Mouse (Mus musculus) midbrain, embryonic 14.5 days (tissue): ENCODE data around the gene Dlgap4. TPM values are rescaled to one million over a fixed set of nuclear protein-coding genes. Genes with fewer than 3 reads are reported as not detected.
A peak's percentile ranks its signal among the peaks of the same experiment; 100 is the strongest.
"Not testable (repeated sequence)": the region's sequence is repeated elsewhere in the genome, so short reads cannot be mapped to it uniquely, and the experiment has no call there.

ENCODE experiments used
- ATAC-seq: fragments of 200-750 bp; cut with Nextera tagmentation; 2 replicates; pipeline ENCODE4 v1.8.0; 2017; ENCODE audit warnings: moderate number of reproducible peaks, moderate library complexity; ENCODE audit not compliant: low FRiP score, low TSS enrichment
- DNase-seq: peaks from one replicate; pipeline ENCODE4 v3.0.0-alpha.2; 2015
- H3K27ac ChIP-seq: fragments of 300-500 bp; sonication (generic); replicated peaks from 2 replicates; pipeline ENCODE4 v1.5.1; 2014; ENCODE audit warnings: mild to moderate bottlenecking, low read depth, low read length, moderate library complexity
- H3K27me3 ChIP-seq: fragments of 300-500 bp; sonication (generic); 2 replicates; pipeline ENCODE4 v1.6.1; 2014; ENCODE audit warnings: low read length, control low read depth, mixed read lengths; ENCODE audit not compliant: control insufficient read depth, insufficient read depth
- H3K36me3 ChIP-seq: fragments of 300-500 bp; sonication (generic); 2 replicates; pipeline ENCODE4 v1.6.1; 2014; ENCODE audit warnings: low read length, control low read depth; ENCODE audit not compliant: control insufficient read depth, insufficient read depth
- H3K4me1 ChIP-seq: fragments of 300-500 bp; sonication (generic); 2 replicates; pipeline ENCODE4 v1.6.1; 2014; ENCODE audit warnings: mild to moderate bottlenecking, antibody characterized with exemption, low read length, control low read depth; ENCODE audit not compliant: control insufficient read depth, insufficient read depth
- H3K4me2 ChIP-seq: fragments of 300-500 bp; sonication (generic); 2 replicates; pipeline ENCODE4 v1.6.1; 2014; ENCODE audit warnings: mild to moderate bottlenecking, low read length, moderate library complexity
- H3K4me3 ChIP-seq: fragments of 300-500 bp; sonication (generic); replicated peaks from 2 replicates; pipeline ENCODE4 v1.5.1; 2014; ENCODE audit warnings: low read depth, low read length
- H3K9ac ChIP-seq: fragments of 300-500 bp; sonication (generic); replicated peaks from 2 replicates; pipeline ENCODE4 v1.6.1; 2014; ENCODE audit warnings: mild to moderate bottlenecking, low read length, moderate library complexity
- H3K9me3 ChIP-seq: fragments of 300-500 bp; sonication (generic); 2 replicates; pipeline ENCODE4 v1.6.1; 2016; ENCODE audit warnings: low read length, control low read depth, mixed read lengths; ENCODE audit not compliant: control insufficient read depth
- WGBS: fragments of 180-500 bp; shearing (Covaris S2); extraction: QIAGEN DNeasy Blood & Tissue Kit; methylation state at CpG from one replicate; pipeline ENCODE4 v1.1.7; 2014; 5-methylcytosine and 5-hydroxymethylcytosine counted together
- polyA plus RNA-seq: library from polyadenylated mRNA; unstranded; fragments of >200 nt; fragmentation: Nextera tagmentation; extraction: Ambion mirVana; gene quantifications from 2 replicates; pipeline ENCODE4 v1.2.1, GENCODE M21; 2014

Gene Dlgap4
- polyA plus RNA-seq, 1 experiment from 2014 or later = 272 TPM

GRCm38 (mm10) chr2:156798516-156798915 is 185.0 kb downstream of the Dlgap4 start:
- WGBS = 91% methylated on average over 1 of the region's 1 CpGs
- no peak overlapping the region for H3K4me2 ChIP-seq
- H3K36me3 ChIP-seq = no peaks in the 10 kb centered on the region
- DNase-seq (no peak), ATAC-seq (no peak)
- no peaks in the 10 kb centered on the region for H3K9me3 ChIP-seq
- no peaks in the 10 kb centered on the region for H3K4me1 ChIP-seq
- H3K9ac ChIP-seq = no peak overlapping the region
- no peaks in the 10 kb centered on the region for H3K27me3 ChIP-seq
- H3K27ac ChIP-seq = no peak overlapping the region
- H3K4me3 ChIP-seq = no peak overlapping the region

DNA sequence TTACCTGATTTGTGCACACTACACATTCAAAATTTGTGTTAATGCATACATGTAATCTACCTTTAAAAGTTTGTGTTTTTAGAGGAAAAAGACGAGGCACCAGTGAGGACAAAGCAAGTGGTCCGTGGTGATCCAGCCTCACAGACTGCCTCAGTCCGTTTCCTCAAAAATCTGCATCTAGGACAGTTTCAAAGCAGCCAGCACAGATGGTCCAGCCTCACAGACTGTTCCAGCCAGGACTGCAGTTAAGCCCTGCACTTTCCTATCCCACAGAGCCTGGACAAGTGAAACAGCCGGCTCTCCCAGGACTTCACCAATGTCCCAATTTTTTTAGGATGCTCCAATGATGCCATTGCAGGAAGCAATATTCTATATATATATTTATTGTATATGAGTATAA is 187.5 kb downstream of the Dlgap4 start:
- H3K27ac ChIP-seq = no peak overlapping the region
- 72% methylated on average over 4 of the region's 4 CpGs for WGBS
- H3K36me3 ChIP-seq = no peaks in the 10 kb centered on the region
- no peak overlapping the region for H3K4me3 ChIP-seq
- H3K27me3 ChIP-seq = no peaks in the 10 kb centered on the region
- no peak overlapping the region for H3K4me2 ChIP-seq
- no peaks in the 10 kb centered on the region for H3K9me3 ChIP-seq
- H3K9ac ChIP-seq = no peak overlapping the region
- H3K4me1 ChIP-seq = no peaks in the 10 kb centered on the region
- no peak for DNase-seq
- ATAC-seq = no peak

GRCm38 (mm10) chr2:156802116-156802515 is 188.6 kb downstream of the Dlgap4 start:
- not testable (repeated sequence) for H3K4me3 ChIP-seq, DNase-seq, H3K36me3 ChIP-seq, H3K9me3 ChIP-seq, H3K27ac ChIP-seq, H3K4me1 ChIP-seq, H3K27me3 ChIP-seq, H3K9ac ChIP-seq, H3K4me2 ChIP-seq, ATAC-seq
- WGBS = 53% methylated on average over 9 of the region's 9 CpGs

GRCm38 (mm10) chr2:156803698-156804372 is 190.3 kb downstream of the Dlgap4 start:
- Histone ChIP-seq H3K4me2 (no peak overlapping the region), H3K4me1 (no peaks in the 10 kb centered on the region), H3K27me3 (no peaks in the 10 kb centered on the region), H3K9ac (no peak overlapping the region), H3K36me3 (no peaks in the 10 kb centered on the region), H3K9me3 (no peaks in the 10 kb centered on the region), H3K27ac (no peak overlapping the region), H3K4me3 (no peak overlapping the region)
- no peak for DNase-seq
- 54% methylated on average over 4 of the region's 4 CpGs for WGBS
- no peak for ATAC-seq

GRCm38 (mm10) chr2:156804589-156804988 is 191.1 kb downstream of the Dlgap4 start:
- Histone ChIP-seq H3K4me1 (no peaks in the 10 kb centered on the region), H3K4me3 (no peak overlapping the region), H3K4me2 (no peak overlapping the region), H3K36me3 (no peaks in the 10 kb centered on the region), H3K27ac (no peak overlapping the region), H3K9ac (no peak overlapping the region), H3K27me3 (no peaks in the 10 kb centered on the region), H3K9me3 (no peaks in the 10 kb centered on the region)
- DNase-seq (no peak), ATAC-seq (no peak)
- 96% methylated on average over 4 of the region's 4 CpGs for WGBS

DNA sequence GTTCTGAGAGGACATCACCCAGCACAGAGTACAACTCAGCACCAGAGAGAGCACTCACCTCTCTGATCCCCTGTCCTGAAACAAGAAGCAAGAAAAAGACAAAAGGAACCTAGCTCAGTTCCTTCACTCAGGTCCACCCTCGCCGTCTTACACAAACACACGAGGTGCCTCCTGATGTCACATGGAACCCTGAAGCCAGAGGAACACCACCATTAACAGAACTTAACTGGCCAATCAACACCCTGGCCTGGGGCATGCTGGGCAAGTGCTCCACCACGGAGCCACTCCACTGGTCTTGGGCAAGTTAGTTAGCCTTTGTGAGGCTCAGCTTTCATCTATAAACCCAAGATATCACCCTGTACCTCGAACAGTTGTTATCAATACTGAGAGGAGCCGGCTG is 193.4 kb downstream of the Dlgap4 start:
- Histone ChIP-seq H3K9me3 (no peaks in the 10 kb centered on the region), H3K27ac (no peak overlapping the region), H3K9ac (no peak overlapping the region), H3K4me2 (no peak overlapping the region), H3K27me3 (no peaks in the 10 kb centered on the region), H3K36me3 (no peaks in the 10 kb centered on the region), H3K4me3 (no peak overlapping the region), H3K4me1 (no peaks in the 10 kb centered on the region)
- no peak for DNase-seq
- ATAC-seq = no peak
- 81% methylated on average over 6 of the region's 6 CpGs for WGBS

GRCm38 (mm10) chr2:156809579-156809978 is 196.1 kb downstream of the Dlgap4 start:
- Histone ChIP-seq H3K9me3 (no peaks in the 10 kb centered on the region), H3K27ac (no peak overlapping the region), H3K27me3 (no peaks in the 10 kb centered on the region), H3K9ac (no peak overlapping the region), H3K4me1 (peaks cover 9% of the 10 kb centered on the region; the same call in 1 of the 2 replicates), H3K4me3 (no peak overlapping the region), H3K36me3 (no peaks in the 10 kb centered on the region), H3K4me2 (no peak overlapping the region)
- DNase-seq = peak; percentile 91
- ATAC-seq = no peak
- 52% methylated on average over 2 of the region's 2 CpGs for WGBS

DNA sequence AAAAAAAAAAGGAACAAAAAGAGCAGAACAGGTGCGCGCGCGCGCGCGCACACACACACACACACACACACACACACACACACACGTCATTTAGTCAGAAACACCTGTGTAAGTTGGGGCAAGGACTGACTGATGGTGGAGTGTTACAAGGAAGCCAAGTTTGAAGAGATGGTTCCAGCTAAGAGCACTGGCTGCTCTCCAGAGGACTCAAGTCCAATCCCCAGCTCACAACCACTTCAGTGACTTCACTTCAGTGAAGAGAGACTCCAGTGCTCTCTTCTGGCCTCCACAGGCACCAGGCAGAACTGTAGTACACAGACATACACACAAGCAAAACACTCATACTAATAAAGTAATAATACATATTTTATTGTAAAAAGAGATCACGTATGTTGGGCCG is 197.2 kb downstream of the Dlgap4 start:
- no peak for DNase-seq
- no peak overlapping the region for H3K9ac ChIP-seq
- 97% methylated on average over 10 of the region's 10 CpGs for WGBS
- no peak overlapping the region for H3K27ac ChIP-seq
- no peaks in the 10 kb centered on the region for H3K9me3 ChIP-seq
- H3K4me1 ChIP-seq = peaks cover 9% of the 10 kb centered on the region; the same call in 1 of the 2 replicates
- no peaks in the 10 kb centered on the region for H3K27me3 ChIP-seq
- ATAC-seq = no peak
- H3K4me3 ChIP-seq = no peak overlapping the region
- H3K4me2 ChIP-seq = no peak overlapping the region
- H3K36me3 ChIP-seq = no peaks in the 10 kb centered on the region

DNA sequence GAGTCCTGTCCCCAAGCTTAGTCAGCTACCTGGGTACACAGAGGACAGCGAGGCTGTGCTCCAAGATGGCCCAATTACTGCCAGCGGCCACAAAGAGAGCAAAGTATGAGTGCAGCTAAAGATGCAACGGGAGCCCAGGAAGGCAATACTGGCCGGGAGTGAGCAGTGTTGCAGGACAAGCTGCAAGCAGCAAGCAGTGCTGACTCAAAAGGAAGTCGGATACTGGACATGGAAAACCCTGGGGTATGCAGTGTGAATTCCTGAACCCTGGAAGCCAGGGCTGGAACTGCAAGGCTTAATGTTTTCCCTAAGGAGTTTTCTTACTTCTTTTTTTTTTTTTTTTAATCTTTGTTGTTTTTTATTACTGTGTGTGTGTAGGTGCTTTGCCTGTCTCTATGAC is 198.1 kb downstream of the Dlgap4 start:
- ATAC-seq (no peak), DNase-seq (no peak)
- Histone ChIP-seq H3K27me3 (no peaks in the 10 kb centered on the region), H3K9ac (no peak overlapping the region), H3K4me3 (no peak overlapping the region), H3K36me3 (no peaks in the 10 kb centered on the region), H3K4me1 (peaks cover 9% of the 10 kb centered on the region; the same call in 1 of the 2 replicates), H3K9me3 (no peaks in the 10 kb centered on the region), H3K4me2 (no peak overlapping the region), H3K27ac (no peak overlapping the region)
- WGBS = 84% methylated on average over 5 of the region's 5 CpGs
